Mouse (Mus musculus) kidney, adult 2 months (tissue): ENCODE results near the gene Tead2. TPM values are rescaled to one million over a fixed set of nuclear protein-coding genes. Genes with fewer than 3 reads are reported as not detected.

Source experiments
- DNase-seq: peaks from one replicate; pipeline ENCODE4 v3.0.0; 2021
- H3K27ac ChIP-seq: fragments of 200-500 bp; 2 replicates; pipeline ENCODE4 v1.5.1; 2012; ENCODE audit warnings: low read depth, low read length, control low read depth, inconsistent platforms; ENCODE audit not compliant: insufficient read depth
- H3K27me3 ChIP-seq: fragments of 200-500 bp; replicated peaks from 2 replicates; pipeline ENCODE4 v1.6.1; 2012; ENCODE audit warnings: mild to moderate bottlenecking, moderate library complexity, low read length, inconsistent platforms; ENCODE audit not compliant: control insufficient read depth, insufficient read depth
- H3K36me3 ChIP-seq: fragments of 200-500 bp; 2 replicates; pipeline ENCODE4 v1.6.1; 2012; ENCODE audit warnings: mild to moderate bottlenecking, moderate library complexity, low read length, inconsistent platforms; ENCODE audit not compliant: control insufficient read depth, insufficient read depth
- H3K4me1 ChIP-seq: fragments of 200-500 bp; 2 replicates; pipeline ENCODE4 v1.6.1; 2011; ENCODE audit warnings: low read length; ENCODE audit not compliant: control insufficient read depth, insufficient read depth
- H3K4me3 ChIP-seq: fragments of 200-500 bp; 2 replicates; pipeline ENCODE4 v1.5.1; 2011; ENCODE audit warnings: mild to moderate bottlenecking, low read depth, low read length, control low read depth; ENCODE audit not compliant: insufficient read depth
- CTCF ChIP-seq: fragments of 200-500 bp; conservative IDR thresholded peaks from 2 replicates; pipeline ENCODE4 v1.5.1; 2011; ENCODE audit warnings: low read depth, mild to moderate bottlenecking, control low read depth, low read length, moderate library complexity, mixed read lengths; ENCODE audit not compliant: insufficient read depth, insufficient read length
- POLR2A ChIP-seq: fragments of 200-500 bp; IDR thresholded peaks from one replicate; pipeline ENCODE4 v1.6.1; 2011; ENCODE audit warnings: low read depth, low read length, control low read depth
- WGBS: fragments of 180-500 bp; shearing (Covaris S2); methylation state at CpG from one replicate; pipeline ENCODE4 v1.1.7; 2018; 5-methylcytosine and 5-hydroxymethylcytosine counted together
- polyA plus RNA-seq: library from polyadenylated mRNA; depleted of rRNA; stranded (reverse); fragments of >200 nt; gene quantifications from 2 replicates; pipeline ENCODE4 v1.2.3, GENCODE M21; 2012

Tead2 gene
- polyA plus RNA-seq, 1 experiment: 13.2 TPM

GRCm38 (mm10) chr7:45211851-45212251 lies 3.7 kb upstream of the Tead2 start, which contains the start of gene Dkkl1:
Dkkl1 (minus strand) TSS chr7:45212147.
- no peaks in the 10 kb centered on the region for H3K4me1 ChIP-seq
- H3K27me3 ChIP-seq: 0 out of 2 replicates have a peak, but pooled peaks cover 2% of the 10 kb centered on the region
- TF ChIP-seq POLR2A (no peak), CTCF (no peak)
- no peaks in the 10 kb centered on the region for H3K36me3 ChIP-seq
- WGBS: 8% methylated on average over 17 of the region's 17 CpGs
- no peak within 1 kb of the TSS for H3K4me3 ChIP-seq
- no peak for DNase-seq
- no peak within 1 kb of the TSS for H3K27ac ChIP-seq

- no peak for TF ChIP-seq POLR2A
- no peak for TF ChIP-seq CTCF
- H3K27ac ChIP-seq: no peak overlapping the region
- no peak for DNase-seq
- 74% methylated on average over 7 of the region's 7 CpGs for WGBS
- H3K36me3 ChIP-seq: no peaks in the 10 kb centered on the region
- no peak overlapping the region for H3K4me3 ChIP-seq
- no peaks in the 10 kb centered on the region for H3K4me1 ChIP-seq
- H3K27me3 ChIP-seq: 0 out of 2 replicates have a peak, but pooled peaks cover 2% of the 10 kb centered on the region
Observed at GRCm38 (mm10) chr7:45212356-45212755, 3.2 kb upstream of the Tead2 start.

- Histone ChIP-seq H3K36me3 (no peaks in the 10 kb centered on the region), H3K27ac (no peak overlapping the region), H3K27me3 (0 out of 2 replicates have a peak, but pooled peaks cover 2% of the 10 kb centered on the region), H3K4me3 (no peak overlapping the region), H3K4me1 (no peaks in the 10 kb centered on the region)
- WGBS: 84% methylated on average over 5 of the region's 5 CpGs
- DNase-seq: no peak
- no peak for TF ChIP-seq POLR2A
- no peak for TF ChIP-seq CTCF
Observed at GRCm38 (mm10) chr7:45213708-45214107, 1.8 kb upstream of the Tead2 start.

- WGBS: 11% methylated on average over 13 of the region's 13 CpGs
- no peak overlapping the region for H3K27ac ChIP-seq
- peak overlapping the region; percentile 59 for H3K4me3 ChIP-seq
- no peaks in the 10 kb centered on the region for H3K36me3 ChIP-seq
- no peaks in the 10 kb centered on the region for H3K4me1 ChIP-seq
- 0 out of 2 replicates have a peak, but pooled peaks cover 2% of the 10 kb centered on the region for H3K27me3 ChIP-seq
- no peak for TF ChIP-seq POLR2A
- TF ChIP-seq CTCF: no peak
- DNase-seq: peak; percentile 64
Observed at GRCm38 (mm10) chr7:45216442-45217183, 1.1 kb downstream of the Tead2 start.

- Histone ChIP-seq H3K36me3 (no peaks in the 10 kb centered on the region), H3K4me3 (no peak overlapping the region), H3K4me1 (no peaks in the 10 kb centered on the region), H3K27me3 (no peaks in the 10 kb centered on the region), H3K27ac (no peak overlapping the region)
- no peak for DNase-seq
- 79% methylated on average over 2 of the region's 2 CpGs for WGBS
- TF ChIP-seq POLR2A (no peak), CTCF (no peak)
Observed at GRCm38 (mm10) chr7:45221680-45222079, 6.1 kb downstream of the Tead2 start.

GRCm38 (mm10) chr7:45224826-45225225 lies 9.3 kb downstream of the Tead2 start:
- TF ChIP-seq CTCF: no peak
- TF ChIP-seq POLR2A: no peak
- no peak overlapping the region for H3K4me3 ChIP-seq
- no peak for DNase-seq
- WGBS: 82% methylated on average over 7 of the region's 7 CpGs
- no peaks in the 10 kb centered on the region for H3K36me3 ChIP-seq
- no peaks in the 10 kb centered on the region for H3K4me1 ChIP-seq
- H3K27ac ChIP-seq: no peak overlapping the region
- H3K27me3 ChIP-seq: no peaks in the 10 kb centered on the region

- Histone ChIP-seq H3K27ac (no peak overlapping the region), H3K27me3 (no peaks in the 10 kb centered on the region), H3K4me3 (no peak overlapping the region), H3K4me1 (no peaks in the 10 kb centered on the region), H3K36me3 (no peaks in the 10 kb centered on the region)
- DNase-seq: no peak
- no peak for TF ChIP-seq CTCF
- TF ChIP-seq POLR2A: no peak
- 98% methylated on average over 5 of the region's 5 CpGs for WGBS
Observed at GRCm38 (mm10) chr7:45226421-45226820, 10.9 kb downstream of the Tead2 start.
